Mouse (Mus musculus): ENCODE measurements around the gene BC017158. TPM values are rescaled to one million over a fixed set of nuclear protein-coding genes. Genes with fewer than 3 reads are reported as not detected.
A peak's percentile ranks its signal among the peaks of the same experiment; 100 is the strongest.

The BC017158 gene
- polyA plus RNA-seq, 1 experiment from 2014 or later: 20.1 TPM

DNA sequence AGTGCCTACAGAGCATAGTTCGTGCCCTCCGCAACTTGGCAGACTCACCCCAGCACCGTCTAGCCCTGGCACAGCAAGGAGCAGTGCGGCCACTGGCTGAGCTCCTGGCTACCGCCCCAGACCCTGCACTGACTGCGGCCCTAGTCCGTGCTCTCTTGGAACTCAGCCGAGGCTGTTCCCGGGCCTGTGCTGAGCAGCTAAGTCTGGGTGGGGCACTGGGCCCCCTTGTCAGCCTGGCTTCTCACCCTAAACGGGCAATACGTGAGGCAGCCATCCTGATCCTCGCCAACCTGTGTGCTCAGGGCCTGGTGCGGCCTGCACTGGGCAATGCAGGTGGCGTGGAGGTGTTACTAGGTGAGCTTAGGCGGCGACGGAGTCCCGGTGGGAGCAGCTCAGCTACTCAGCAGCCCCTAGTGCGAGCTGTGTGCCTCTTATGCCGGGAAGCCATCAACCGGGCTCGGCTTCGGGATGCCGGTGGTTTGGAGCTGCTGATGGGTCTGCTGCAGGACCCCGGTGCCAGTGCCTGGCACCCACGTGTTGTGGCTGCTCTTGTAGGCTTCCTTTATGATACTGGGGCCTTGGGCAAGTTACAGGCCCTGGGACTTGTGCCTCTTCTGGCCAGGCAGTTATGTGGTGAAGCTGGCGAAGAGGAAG, 57.7 kb downstream of the BC017158 start:
- ATAC-seq (ENCODE audit: low FRiP score, low TSS enrichment) (no peak), DNase-seq (no peak)
- no peaks in the 10 kb centered on the region for H3K9me3 ChIP-seq (ENCODE audit: control insufficient read depth, low read length)
- no peaks in the 10 kb centered on the region for H3K27me3 ChIP-seq (ENCODE audit: control insufficient read depth, insufficient read depth, low read length)
- H3K4me1 ChIP-seq (ENCODE audit: control insufficient read depth, insufficient read depth, low read length): peaks cover 12% of the 10 kb centered on the region
- peaks cover 43% of the 10 kb centered on the region for H3K36me3 ChIP-seq (ENCODE audit: control insufficient read depth, insufficient read depth, low read length)
- no peak overlapping the region for H3K27ac ChIP-seq (replicated peaks; ENCODE audit: low read depth, low read length)
- 95% methylated on average over 27 of the region's 27 CpGs for WGBS
- H3K4me3 ChIP-seq (replicated peaks; ENCODE audit: low read depth, low read length): no peak overlapping the region
- H3K4me2 ChIP-seq (ENCODE audit: low read length): no peak overlapping the region
- H3K9ac ChIP-seq (replicated peaks; ENCODE audit: low read length): no peak overlapping the region

DNA sequence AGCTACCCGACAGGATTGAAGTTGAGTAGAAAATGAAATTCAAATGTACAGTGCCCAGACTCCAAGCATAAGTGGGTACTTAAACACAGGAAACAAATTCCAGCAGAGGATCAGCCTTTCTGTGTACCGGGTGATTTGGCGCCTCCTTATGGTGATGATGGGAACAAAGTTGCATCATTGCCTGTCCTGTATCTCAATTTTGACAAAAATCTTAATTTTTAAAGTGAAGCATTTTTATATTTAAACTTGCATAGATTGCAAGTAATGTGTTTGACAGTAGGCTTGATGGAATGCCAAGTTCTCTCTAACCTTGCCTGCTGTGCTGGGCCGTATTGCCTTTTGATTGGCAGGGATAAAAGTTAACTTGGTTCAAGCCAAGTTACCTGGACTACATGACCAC, 59.0 kb downstream of the BC017158 start:
- no peaks in the 10 kb centered on the region for H3K27me3 ChIP-seq (ENCODE audit: control insufficient read depth, insufficient read depth, low read length)
- no peak overlapping the region for H3K9ac ChIP-seq (replicated peaks; ENCODE audit: low read length)
- H3K4me1 ChIP-seq (ENCODE audit: control insufficient read depth, insufficient read depth, low read length): peaks cover 12% of the 10 kb centered on the region
- no peak overlapping the region for H3K27ac ChIP-seq (replicated peaks; ENCODE audit: low read depth, low read length)
- 23% methylated on average over 4 of the region's 4 CpGs for WGBS
- ATAC-seq (ENCODE audit: low FRiP score, low TSS enrichment): no peak
- DNase-seq: peak; percentile 59
- H3K9me3 ChIP-seq (ENCODE audit: control insufficient read depth, low read length): no peaks in the 10 kb centered on the region
- H3K4me2 ChIP-seq (ENCODE audit: low read length): peak overlapping the region; percentile 63
- H3K4me3 ChIP-seq (replicated peaks; ENCODE audit: low read depth, low read length): peak overlapping the region; percentile 67
- peaks cover 31% of the 10 kb centered on the region for H3K36me3 ChIP-seq (ENCODE audit: control insufficient read depth, insufficient read depth, low read length)

DNA sequence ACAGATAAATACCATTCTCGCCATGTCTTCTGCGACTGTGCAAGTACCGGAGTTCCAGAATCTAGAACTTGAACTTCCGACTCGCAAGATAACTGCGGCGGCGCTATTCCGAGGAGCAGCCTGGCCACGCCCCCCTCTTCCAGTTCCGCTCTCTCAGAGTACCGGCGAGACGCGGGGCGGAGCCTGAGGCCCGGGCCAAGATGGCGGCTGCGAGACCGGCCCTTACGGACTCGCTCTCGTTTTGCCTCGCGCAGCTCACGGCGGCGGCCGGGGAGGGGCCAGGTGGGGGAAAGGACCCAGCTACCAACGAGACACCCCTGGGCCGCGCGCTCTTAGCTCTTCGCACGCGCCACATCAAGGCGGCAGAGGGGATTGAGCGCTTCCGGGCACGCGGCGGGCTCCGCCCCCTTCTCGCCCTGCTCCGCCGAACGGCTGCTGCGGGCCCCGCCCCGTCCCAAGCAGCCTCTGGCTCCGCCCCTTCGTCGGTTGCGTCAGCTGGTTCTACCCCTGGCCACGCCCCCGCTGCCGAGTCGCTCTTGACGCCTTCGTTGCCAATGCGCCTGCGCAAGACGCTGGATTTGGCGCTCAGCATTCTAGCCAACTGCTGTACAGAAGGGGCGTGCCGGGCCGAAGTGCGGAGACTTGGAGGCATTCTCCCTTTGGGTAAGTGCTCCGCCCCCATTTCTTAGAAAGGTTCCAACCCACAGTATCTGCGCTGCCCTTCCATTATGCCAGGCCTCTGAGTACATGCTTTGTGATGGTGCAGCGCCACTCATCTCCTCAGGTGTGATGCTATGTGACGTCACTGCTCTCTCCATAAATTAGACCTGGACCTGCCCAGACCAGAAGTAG, 59.8 kb downstream of the BC017158 start, which contains the start of gene 9130023H24Rik:
TSS of gene 9130023H24Rik (minus strand) at position 105 of the 852 bp plus-strand sequence.
- no peaks in the 10 kb centered on the region for H3K9me3 ChIP-seq (ENCODE audit: control insufficient read depth, low read length)
- H3K9ac ChIP-seq (replicated peaks; ENCODE audit: low read length): peak within 1 kb of the TSS; percentile 71
- ATAC-seq (ENCODE audit: low FRiP score, low TSS enrichment) (peak; percentile 93), DNase-seq (peak; percentile 100)
- peak within 1 kb of the TSS; percentile 67 for H3K4me3 ChIP-seq (replicated peaks; ENCODE audit: low read depth, low read length)
- no peaks in the 10 kb centered on the region for H3K27me3 ChIP-seq (ENCODE audit: control insufficient read depth, insufficient read depth, low read length)
- peak within 1 kb of the TSS; percentile 97 for H3K27ac ChIP-seq (replicated peaks; ENCODE audit: low read depth, low read length)
- H3K4me2 ChIP-seq (ENCODE audit: low read length): peak within 1 kb of the TSS; percentile 89
- under 1% methylated on average over 72 of the region's 72 CpGs for WGBS
- peaks cover 28% of the 10 kb centered on the region for H3K36me3 ChIP-seq (ENCODE audit: control insufficient read depth, insufficient read depth, low read length)
- peaks cover 12% of the 10 kb centered on the region for H3K4me1 ChIP-seq (ENCODE audit: control insufficient read depth, insufficient read depth, low read length)

DNA sequence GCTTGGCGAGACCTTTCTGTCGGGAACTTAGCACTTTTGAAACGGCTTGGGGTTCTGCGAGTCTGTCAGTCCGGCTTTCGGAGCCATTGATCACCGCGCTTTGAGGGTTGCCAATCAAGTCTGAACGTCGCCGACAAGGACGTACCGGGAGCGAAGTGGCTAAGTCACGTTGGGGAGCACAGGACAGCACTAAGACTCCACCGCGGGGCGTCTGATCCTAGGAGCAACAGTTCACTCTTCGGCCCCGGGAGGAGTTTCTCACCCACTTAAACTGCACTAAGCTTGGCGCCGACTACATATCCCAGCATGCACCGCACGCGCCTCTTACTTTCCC, 60.4 kb downstream of the BC017158 start:
- Histone ChIP-seq H3K27me3 (ENCODE audit: control insufficient read depth, insufficient read depth, low read length) (no peaks in the 10 kb centered on the region), H3K36me3 (ENCODE audit: control insufficient read depth, insufficient read depth, low read length) (peaks cover 22% of the 10 kb centered on the region), H3K4me1 (ENCODE audit: control insufficient read depth, insufficient read depth, low read length) (peaks cover 12% of the 10 kb centered on the region), H3K4me3 (replicated peaks; ENCODE audit: low read depth, low read length) (peak overlapping the region; percentile 67), H3K9me3 (ENCODE audit: control insufficient read depth, low read length) (no peaks in the 10 kb centered on the region), H3K4me2 (ENCODE audit: low read length) (peak overlapping the region; percentile 89), H3K9ac (replicated peaks; ENCODE audit: low read length) (peak overlapping the region; percentile 44), H3K27ac (replicated peaks; ENCODE audit: low read depth, low read length) (peak overlapping the region; percentile 97)
- WGBS: under 1% methylated on average over 25 of the region's 25 CpGs
- no peak for DNase-seq
- ATAC-seq (ENCODE audit: low FRiP score, low TSS enrichment): no peak

DNA sequence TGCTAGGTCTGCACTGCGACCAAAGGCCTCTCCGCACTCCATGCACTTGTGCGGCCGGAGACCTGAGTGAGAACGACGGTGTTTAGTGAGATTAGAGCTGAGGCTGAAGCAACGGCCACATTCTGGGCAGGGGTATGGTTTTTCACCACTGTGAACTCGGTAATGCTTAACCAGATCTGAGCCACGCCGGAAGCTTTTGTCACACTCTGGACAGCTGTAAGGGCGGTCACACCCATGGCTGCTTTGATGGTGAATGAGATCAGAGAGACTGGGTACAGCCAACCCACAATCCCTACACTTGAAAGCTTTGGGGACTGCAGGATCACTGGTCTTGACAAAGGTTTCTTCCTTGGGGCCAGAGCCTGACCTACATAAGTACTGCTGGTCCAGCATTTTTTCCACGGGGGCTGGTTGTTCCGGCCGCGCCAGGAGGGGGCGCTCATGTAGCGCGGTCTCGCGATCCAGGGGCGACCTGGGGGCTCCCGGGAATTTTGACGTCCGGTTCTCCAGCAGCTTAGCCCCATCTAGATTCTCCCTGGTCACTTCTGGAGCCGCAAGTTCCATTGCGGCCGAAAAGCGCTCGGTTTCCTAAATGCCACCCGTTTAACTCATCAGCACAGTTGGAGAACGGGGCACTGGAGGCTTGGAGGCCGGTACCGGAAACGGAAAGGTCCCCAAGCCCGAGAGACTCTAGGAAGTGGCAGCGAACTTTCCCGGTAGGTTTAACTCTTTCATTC, 60.9 kb downstream of the BC017158 start, which contains the start of gene Armc5:
TSS of gene Armc5 (plus strand) at position 487 of the 737 bp plus-strand sequence.
- 25% methylated on average over 37 of the region's 37 CpGs for WGBS
- peaks cover 17% of the 10 kb centered on the region for H3K36me3 ChIP-seq (ENCODE audit: control insufficient read depth, insufficient read depth, low read length)
- no peak for ATAC-seq (ENCODE audit: low FRiP score, low TSS enrichment)
- peaks cover 12% of the 10 kb centered on the region for H3K4me1 ChIP-seq (ENCODE audit: control insufficient read depth, insufficient read depth, low read length)
- no peaks in the 10 kb centered on the region for H3K27me3 ChIP-seq (ENCODE audit: control insufficient read depth, insufficient read depth, low read length)
- H3K9me3 ChIP-seq (ENCODE audit: control insufficient read depth, low read length): no peaks in the 10 kb centered on the region
- DNase-seq: peak; percentile 87
- H3K4me2 ChIP-seq (ENCODE audit: low read length): peak within 1 kb of the TSS; percentile 89
- peak within 1 kb of the TSS; percentile 71 for H3K9ac ChIP-seq (replicated peaks; ENCODE audit: low read length)
- H3K27ac ChIP-seq (replicated peaks; ENCODE audit: low read depth, low read length): peak within 1 kb of the TSS; percentile 97
- peak within 1 kb of the TSS; percentile 67 for H3K4me3 ChIP-seq (replicated peaks; ENCODE audit: low read depth, low read length)

DNA sequence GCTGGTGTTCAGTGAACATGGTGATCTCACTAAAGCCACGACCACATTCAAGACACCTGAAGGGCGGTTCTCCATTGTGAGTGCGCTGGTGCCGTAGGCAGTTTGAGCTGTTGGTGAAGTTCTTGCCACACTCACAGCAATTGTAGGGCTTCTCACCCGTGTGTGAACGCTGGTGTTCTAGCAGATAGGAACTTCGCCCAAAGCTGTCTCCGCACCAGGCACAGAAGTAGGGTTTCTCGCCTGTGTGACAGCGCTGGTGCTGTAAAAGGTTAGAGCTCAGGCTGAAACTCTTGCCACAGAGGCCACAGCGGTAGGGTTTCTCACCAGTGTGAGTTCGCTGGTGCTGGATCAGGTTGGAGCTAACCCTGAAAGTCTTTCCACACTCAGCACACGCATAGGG, 61.5 kb downstream of the BC017158 start:
- WGBS: 95% methylated on average over 13 of the region's 13 CpGs
- H3K9ac ChIP-seq (replicated peaks; ENCODE audit: low read length): no peak overlapping the region
- H3K4me1 ChIP-seq (ENCODE audit: control insufficient read depth, insufficient read depth, low read length): peaks cover 12% of the 10 kb centered on the region
- H3K27me3 ChIP-seq (ENCODE audit: control insufficient read depth, insufficient read depth, low read length): no peaks in the 10 kb centered on the region
- no peak for DNase-seq
- ATAC-seq (ENCODE audit: low FRiP score, low TSS enrichment): no peak
- peak overlapping the region; percentile 97; the same call in 1 of the 2 replicates for H3K27ac ChIP-seq (replicated peaks; ENCODE audit: low read depth, low read length)
- H3K4me3 ChIP-seq (replicated peaks; ENCODE audit: low read depth, low read length): no peak overlapping the region
- no peaks in the 10 kb centered on the region for H3K9me3 ChIP-seq (ENCODE audit: control insufficient read depth, low read length)
- peaks cover 13% of the 10 kb centered on the region for H3K36me3 ChIP-seq (ENCODE audit: control insufficient read depth, insufficient read depth, low read length)
- H3K4me2 ChIP-seq (ENCODE audit: low read length): no peak overlapping the region

DNA sequence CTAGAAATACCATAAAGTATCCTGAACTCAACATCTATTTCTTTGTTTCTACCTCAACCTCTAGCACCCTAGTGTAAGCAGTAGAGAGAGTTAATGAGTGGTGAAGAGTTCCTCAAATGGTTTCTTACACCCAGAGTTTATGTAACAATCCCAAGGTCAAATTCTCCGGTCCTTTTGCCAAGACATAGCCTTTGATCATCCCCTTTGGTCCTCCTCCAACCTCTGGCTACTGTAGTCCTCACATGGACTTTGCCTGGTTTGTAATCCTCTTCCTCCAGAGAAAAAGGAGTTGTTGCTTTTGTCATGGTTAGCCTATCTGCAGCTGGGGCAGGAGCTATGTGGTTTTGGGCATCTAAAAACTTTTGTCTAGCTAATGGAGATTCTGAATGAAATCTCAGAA, 62.5 kb downstream of the BC017158 start:
- peaks cover 12% of the 10 kb centered on the region for H3K4me1 ChIP-seq (ENCODE audit: control insufficient read depth, insufficient read depth, low read length)
- H3K9me3 ChIP-seq (ENCODE audit: control insufficient read depth, low read length): no peaks in the 10 kb centered on the region
- no peak overlapping the region for H3K4me3 ChIP-seq (replicated peaks; ENCODE audit: low read depth, low read length)
- ATAC-seq (ENCODE audit: low FRiP score, low TSS enrichment): no peak
- H3K9ac ChIP-seq (replicated peaks; ENCODE audit: low read length): no peak overlapping the region
- H3K36me3 ChIP-seq (ENCODE audit: control insufficient read depth, insufficient read depth, low read length): peaks cover 5% of the 10 kb centered on the region
- H3K27ac ChIP-seq (replicated peaks; ENCODE audit: low read depth, low read length): no peak overlapping the region
- DNase-seq: no peak
- no peak overlapping the region for H3K4me2 ChIP-seq (ENCODE audit: low read length)
- H3K27me3 ChIP-seq (ENCODE audit: control insufficient read depth, insufficient read depth, low read length): no peaks in the 10 kb centered on the region
- WGBS: 100% methylated on average over 1 of the region's 1 CpGs

DNA sequence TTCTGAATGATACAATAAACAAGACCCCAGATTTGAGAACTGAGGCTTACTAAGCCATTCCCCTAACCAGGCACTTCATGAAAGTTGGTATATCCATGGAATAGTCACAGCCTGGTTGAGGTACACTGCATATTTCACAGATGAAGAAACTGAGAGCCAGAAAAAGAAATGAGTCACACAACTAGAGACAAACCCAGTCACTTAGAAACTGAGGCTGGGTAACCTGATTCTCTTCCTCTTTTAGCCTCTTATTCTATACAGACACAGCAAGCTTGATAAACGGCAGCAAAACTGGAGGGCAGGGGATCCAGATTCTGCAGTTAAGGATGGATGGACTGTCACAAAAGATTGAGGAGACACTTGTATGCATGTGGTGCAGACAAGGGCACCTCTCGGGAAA, 63.2 kb downstream of the BC017158 start:
- ATAC-seq (ENCODE audit: low FRiP score, low TSS enrichment) (no peak), DNase-seq (no peak)
- no peak overlapping the region for H3K4me3 ChIP-seq (replicated peaks; ENCODE audit: low read depth, low read length)
- no peaks in the 10 kb centered on the region for H3K9me3 ChIP-seq (ENCODE audit: control insufficient read depth, low read length)
- H3K4me1 ChIP-seq (ENCODE audit: control insufficient read depth, insufficient read depth, low read length): peaks cover 12% of the 10 kb centered on the region
- H3K27me3 ChIP-seq (ENCODE audit: control insufficient read depth, insufficient read depth, low read length): no peaks in the 10 kb centered on the region
- 81% methylated on average over 2 of the region's 2 CpGs for WGBS
- no peak overlapping the region for H3K27ac ChIP-seq (replicated peaks; ENCODE audit: low read depth, low read length)
- H3K9ac ChIP-seq (replicated peaks; ENCODE audit: low read length): no peak overlapping the region
- no peaks in the 10 kb centered on the region; the same call in 1 of the 2 replicates for H3K36me3 ChIP-seq (ENCODE audit: control insufficient read depth, insufficient read depth, low read length)
- no peak overlapping the region for H3K4me2 ChIP-seq (ENCODE audit: low read length)

Measured in midbrain, embryonic 14.5 days (tissue).